Mouse (Mus musculus) neural tube, embryonic 15.5 days (tissue): ENCODE data around the gene Ephx1. TPM values are rescaled to one million over a fixed set of nuclear protein-coding genes. Genes with fewer than 3 reads are reported as not detected.

Source experiments
- ATAC-seq: fragments of 200-750 bp; cut with Nextera tagmentation; 2 replicates; pipeline ENCODE4 v1.8.0; 2017; ENCODE audit warnings: mild to moderate bottlenecking, moderate TSS enrichment, moderate library complexity; ENCODE audit not compliant: low FRiP score
- H3K27ac ChIP-seq: fragments of 300-500 bp; sonication (generic); replicated peaks from 2 replicates; pipeline ENCODE4 v1.5.1; 2015; ENCODE audit warnings: mild to moderate bottlenecking, inconsistent platforms
- H3K27me3 ChIP-seq: fragments of 300-500 bp; sonication (generic); replicated peaks from 2 replicates; pipeline ENCODE4 v1.6.1; 2015; ENCODE audit warnings: inconsistent platforms
- H3K36me3 ChIP-seq: fragments of 300-500 bp; sonication (generic); 2 replicates; pipeline ENCODE4 v1.6.1; 2015; ENCODE audit warnings: inconsistent platforms
- H3K4me1 ChIP-seq: fragments of 300-500 bp; sonication (generic); 2 replicates; pipeline ENCODE4 v1.6.1; 2015; ENCODE audit warnings: inconsistent platforms
- H3K4me2 ChIP-seq: fragments of 300-500 bp; sonication (generic); 2 replicates; pipeline ENCODE4 v1.6.1; 2015; ENCODE audit warnings: inconsistent platforms, mild to moderate bottlenecking, moderate library complexity
- H3K4me3 ChIP-seq: fragments of 300-500 bp; sonication (generic); replicated peaks from 2 replicates; pipeline ENCODE4 v1.5.1; 2015; ENCODE audit warnings: mild to moderate bottlenecking, inconsistent platforms
- H3K9ac ChIP-seq: fragments of 300-500 bp; sonication (generic); replicated peaks from 2 replicates; pipeline ENCODE4 v1.6.1; 2015; ENCODE audit warnings: mild to moderate bottlenecking, inconsistent platforms
- H3K9me3 ChIP-seq: fragments of 300-500 bp; sonication (generic); replicated peaks from 2 replicates; pipeline ENCODE4 v1.6.1; 2016; ENCODE audit warnings: inconsistent platforms
- WGBS: fragments of 180-500 bp; shearing (Covaris S2); methylation state at CpG from one replicate; pipeline ENCODE4 v1.1.7; 2015; ENCODE audit warnings: mixed read lengths; 5-methylcytosine and 5-hydroxymethylcytosine counted together
- polyA plus RNA-seq: library from polyadenylated mRNA; unstranded; fragments of >200 nt; fragmentation: Nextera tagmentation; extraction: Ambion mirVana; gene quantifications from 2 replicates; pipeline ENCODE4 v1.2.1, GENCODE M21; 2015

Ephx1 gene
- polyA plus RNA-seq, 1 experiment from 2014 or later, result 7.6 TPM

- H3K4me1 ChIP-seq, result no peaks in the 10 kb centered on the region
- no peaks in the 10 kb centered on the region for H3K36me3 ChIP-seq
- no peak overlapping the region for H3K4me3 ChIP-seq
- no peak overlapping the region for H3K4me2 ChIP-seq
- 41% methylated on average over 2 of the region's 2 CpGs for WGBS
- no peak overlapping the region for H3K27ac ChIP-seq
- H3K27me3 ChIP-seq, result peaks cover 14% of the 10 kb centered on the region
- H3K9ac ChIP-seq, result no peak overlapping the region
- no peak for ATAC-seq
- H3K9me3 ChIP-seq, result no peaks in the 10 kb centered on the region
Measured at GRCm38 (mm10) chr1:180929599-180929998, 91.1 kb downstream of the Ephx1 start.

GRCm38 (mm10) chr1:180926286-180926685 is 94.4 kb downstream of the Ephx1 start:
- Histone ChIP-seq H3K9ac (no peak overlapping the region), H3K4me2 (no peak overlapping the region), H3K27ac (no peak overlapping the region), H3K36me3 (no peaks in the 10 kb centered on the region), H3K4me3 (no peak overlapping the region), H3K9me3 (no peaks in the 10 kb centered on the region), H3K27me3 (no peaks in the 10 kb centered on the region; the same call in 1 of the 2 replicates), H3K4me1 (no peaks in the 10 kb centered on the region)
- ATAC-seq, result no peak
- 78% methylated on average over 4 of the region's 4 CpGs for WGBS

Other genes with a start within 250 kb of the Ephx1 start
- 2,562 and 2,745 TPM in 2 replicates for gene H3f3a, start 207.0 kb downstream of the Ephx1 start, polyA plus RNA-seq
- 28.0 and 30.8 TPM in 2 replicates for gene Sde2, start 169.8 kb downstream of the Ephx1 start, polyA plus RNA-seq
- 1.9 and 3.0 TPM in 2 replicates for gene Lefty2, start 127.8 kb downstream of the Ephx1 start, polyA plus RNA-seq
- gene Pycr2, start 116.6 kb downstream of the Ephx1 start, polyA plus RNA-seq, result 73.7 and 80.6 TPM in 2 replicates
- gene Lefty1, start 85.9 kb downstream of the Ephx1 start, polyA plus RNA-seq, result 0.22 and 0.23 TPM in 2 replicates
- 2.5 and 5.4 TPM in 2 replicates for gene Tmem63a, start 78.6 kb downstream of the Ephx1 start, polyA plus RNA-seq
- 0.10 and 0.13 TPM in 2 replicates for gene 9130409I23Rik, start 30.3 kb upstream of the Ephx1 start, polyA plus RNA-seq
- 38.4 and 45.3 TPM in 2 replicates for gene Nvl, start 123.3 kb upstream of the Ephx1 start, polyA plus RNA-seq
- 52.7 and 66.7 TPM in 2 replicates for gene Cnih4, start 123.8 kb upstream of the Ephx1 start, polyA plus RNA-seq
- 32.1 and 33.8 TPM in 2 replicates for gene Wdr26, start 191.1 kb upstream of the Ephx1 start, polyA plus RNA-seq